Mouse (Mus musculus) midbrain, postnatal 0 days (tissue): ENCODE data around the gene Gm11569. TPM values are rescaled to one million over a fixed set of nuclear protein-coding genes. Genes with fewer than 3 reads are reported as not detected.
"Not testable (repeated sequence)": the region's sequence is repeated elsewhere in the genome, so short reads cannot be mapped to it uniquely, and the experiment has no call there.

Experiments
- ATAC-seq: fragments of 200-750 bp; cut with Nextera tagmentation; 2 replicates; pipeline ENCODE4 v1.8.0; 2017; ENCODE audit warnings: moderate number of reproducible peaks, mild to moderate bottlenecking, moderate TSS enrichment, moderate library complexity; ENCODE audit not compliant: low FRiP score
- DNase-seq: peaks from one replicate; pipeline ENCODE4 v3.0.0-alpha.2; 2015; ENCODE audit warnings: low spot score
- H3K27ac ChIP-seq: fragments of 300-500 bp; sonication (generic); 2 replicates; pipeline ENCODE4 v1.5.1; 2014; ENCODE audit warnings: low read depth, mild to moderate bottlenecking, low read length, mixed read lengths
- H3K27me3 ChIP-seq: fragments of 300-500 bp; sonication (generic); 2 replicates; pipeline ENCODE4 v1.6.1; 2014; ENCODE audit warnings: low read length, control low read depth, mixed read lengths; ENCODE audit not compliant: insufficient read depth
- H3K36me3 ChIP-seq: fragments of 300-500 bp; sonication (generic); 2 replicates; pipeline ENCODE4 v1.6.1; 2014; ENCODE audit warnings: low read length, control low read depth, mixed read lengths; ENCODE audit not compliant: insufficient read depth
- H3K4me1 ChIP-seq: fragments of 300-500 bp; sonication (generic); 2 replicates; pipeline ENCODE4 v1.6.1; 2014; ENCODE audit warnings: mild to moderate bottlenecking, control low read depth, antibody characterized with exemption, low read length, mixed read lengths; ENCODE audit not compliant: insufficient read depth
- H3K4me2 ChIP-seq: fragments of 300-500 bp; sonication (generic); 2 replicates; pipeline ENCODE4 v1.6.1; 2014; ENCODE audit warnings: low read depth, mild to moderate bottlenecking, low read length, mixed read lengths; ENCODE audit not compliant: poor library complexity, severe bottlenecking
- H3K4me3 ChIP-seq: fragments of 300-500 bp; sonication (generic); 2 replicates; pipeline ENCODE4 v1.5.1; 2014; ENCODE audit warnings: low read depth, mild to moderate bottlenecking, low read length, moderate library complexity
- H3K9ac ChIP-seq: fragments of 300-500 bp; sonication (generic); replicated peaks from 2 replicates; pipeline ENCODE4 v1.6.1; 2014; ENCODE audit warnings: mild to moderate bottlenecking, low read length, moderate library complexity, mixed read lengths; ENCODE audit not compliant: poor library complexity, severe bottlenecking
- H3K9me3 ChIP-seq: fragments of 300-500 bp; sonication (generic); 2 replicates; pipeline ENCODE4 v1.6.1; 2016; ENCODE audit warnings: low read length, control low read depth
- CTCF ChIP-seq: IDR thresholded peaks from 2 replicates; pipeline ENCODE4 v1.5.1; 2016; ENCODE audit warnings: antibody characterized with exemption, mild to moderate bottlenecking
- WGBS: fragments of 180-500 bp; shearing (Covaris S2); extraction: QIAGEN DNeasy Blood & Tissue Kit; methylation state at CpG from one replicate; pipeline ENCODE4 v1.1.7; 2014; 5-methylcytosine and 5-hydroxymethylcytosine counted together
- polyA plus RNA-seq: library from polyadenylated mRNA; unstranded; fragments of >200 nt; fragmentation: Nextera tagmentation; extraction: Ambion mirVana; gene quantifications from 2 replicates; pipeline ENCODE4 v1.2.1, GENCODE M21; 2015
- total RNA-seq: library from RNA; depleted of rRNA; stranded (reverse); fragments of >200 nt; gene quantifications from 2 replicates; pipeline ENCODE4 v1.2.3, GENCODE M21; 2014; rRNA removed

The Gm11569 gene
- total RNA-seq (not detected in 2 replicates), polyA plus RNA-seq (not detected in 2 replicates)

- not testable (repeated sequence) for DNase-seq, ATAC-seq, H3K9ac ChIP-seq, H3K27me3 ChIP-seq, H3K27ac ChIP-seq, H3K4me1 ChIP-seq, H3K4me2 ChIP-seq, H3K4me3 ChIP-seq, H3K36me3 ChIP-seq, H3K9me3 ChIP-seq
- no CpG with 5 or more reads among the region's 1 CpGs for WGBS
Measured at GRCm38 (mm10) chr11:99798832-99799231, at the start of gene Gm11569. TSS of gene Gm11569 (minus strand) at chr11:99798932.

- no peak for ATAC-seq
- H3K9ac ChIP-seq, result no peak overlapping the region
- H3K4me3 ChIP-seq, result no peak overlapping the region
- no peak for TF ChIP-seq CTCF
- no peak overlapping the region for H3K27ac ChIP-seq
- no peaks in the 10 kb centered on the region for H3K9me3 ChIP-seq
- no peak overlapping the region for H3K4me2 ChIP-seq
- H3K4me1 ChIP-seq, result no peaks in the 10 kb centered on the region
- no peaks in the 10 kb centered on the region for H3K27me3 ChIP-seq
- H3K36me3 ChIP-seq, result no peaks in the 10 kb centered on the region
- DNase-seq, result no peak
- WGBS, result 98% methylated on average over 2 of the region's 2 CpGs
Measured at GRCm38 (mm10) chr11:99846746-99847145, 48.0 kb upstream of the Gm11569 start.

GRCm38 (mm10) chr11:99842185-99842584, 43.5 kb upstream of the Gm11569 start:
- H3K27ac ChIP-seq, result no peak overlapping the region
- H3K9me3 ChIP-seq, result no peaks in the 10 kb centered on the region
- ATAC-seq (no peak), DNase-seq (peak; percentile 40)
- 81% methylated on average over 1 of the region's 1 CpGs for WGBS
- H3K9ac ChIP-seq, result no peak overlapping the region
- no peaks in the 10 kb centered on the region for H3K4me1 ChIP-seq
- no peak overlapping the region for H3K4me2 ChIP-seq
- TF ChIP-seq CTCF, result no peak
- no peak overlapping the region for H3K4me3 ChIP-seq
- no peaks in the 10 kb centered on the region for H3K27me3 ChIP-seq
- H3K36me3 ChIP-seq, result no peaks in the 10 kb centered on the region

GRCm38 (mm10) chr11:99837966-99838365, 39.2 kb upstream of the Gm11569 start, which contains the start of gene 2300003K06Rik:
TSS of gene 2300003K06Rik (minus strand) at chr11:99838066.
- H3K27me3 ChIP-seq, result no peaks in the 10 kb centered on the region
- H3K36me3 ChIP-seq, result no peaks in the 10 kb centered on the region
- H3K4me3 ChIP-seq, result no peak within 1 kb of the TSS
- ATAC-seq (no peak), DNase-seq (no peak)
- 77% methylated on average over 1 of the region's 1 CpGs for WGBS
- H3K9ac ChIP-seq, result no peak within 1 kb of the TSS
- no peaks in the 10 kb centered on the region for H3K4me1 ChIP-seq
- H3K9me3 ChIP-seq, result no peaks in the 10 kb centered on the region
- no peak within 1 kb of the TSS for H3K27ac ChIP-seq
- no peak for TF ChIP-seq CTCF
- no peak within 1 kb of the TSS for H3K4me2 ChIP-seq

- not testable (repeated sequence) for H3K27ac ChIP-seq, H3K4me2 ChIP-seq, H3K4me3 ChIP-seq, H3K9ac ChIP-seq, DNase-seq, H3K36me3 ChIP-seq, H3K9me3 ChIP-seq, H3K27me3 ChIP-seq, H3K4me1 ChIP-seq, ATAC-seq
- WGBS, result 85% methylated on average over 2 of the region's 2 CpGs
Measured at GRCm38 (mm10) chr11:99815566-99815965, 16.8 kb upstream of the Gm11569 start, which contains the start of gene Gm11564. TSS of gene Gm11564 (minus strand) at chr11:99815666.

- H3K27ac ChIP-seq, H3K27me3 ChIP-seq, ATAC-seq, H3K4me3 ChIP-seq, DNase-seq, H3K4me1 ChIP-seq, H3K4me2 ChIP-seq, H3K9ac ChIP-seq, H3K9me3 ChIP-seq, H3K36me3 ChIP-seq: not testable (repeated sequence)
Measured at GRCm38 (mm10) chr11:99809792-99810191, 11.1 kb upstream of the Gm11569 start, which contains the start of gene Krtap4-13. TSS of gene Krtap4-13 (minus strand) at chr11:99809892.

GRCm38 (mm10) chr11:99804346-99804745, 5.6 kb upstream of the Gm11569 start, which contains the start of gene Gm11554:
TSS of gene Gm11554 (minus strand) at chr11:99804446.
- no CpG with 5 or more reads among the region's 1 CpGs for WGBS
- ATAC-seq, result not testable (repeated sequence)

More at GRCm38 (mm10) chr11:99804346-99804745, 5.6 kb upstream of the Gm11569 start, which contains the start of gene Gm11554:
- not testable (repeated sequence) for H3K9me3 ChIP-seq, H3K4me2 ChIP-seq, H3K36me3 ChIP-seq, H3K4me1 ChIP-seq, H3K4me3 ChIP-seq, H3K9ac ChIP-seq, DNase-seq, H3K27ac ChIP-seq, H3K27me3 ChIP-seq
